Mouse (Mus musculus): Measurements from ENCODE around the gene A530084C06Rik.

GRCm38 (mm10) chr13:31587341-31587740, 28.2 kb upstream of the A530084C06Rik start:
- TF ChIP-seq CTCF (IDR thresholded peaks at IDR 0.05; ENCODE audit: extremely low read depth, insufficient read depth, low read length) (no peak), POLR2A (IDR thresholded peaks at IDR 0.05; ENCODE audit: extremely low read depth, insufficient read depth, low read length) (no peak)

All from cortical plate, adult 2 months (tissue).